Mouse (Mus musculus): ENCODE results near the gene Shisa7.
"Not testable (repeated sequence)": the region's sequence is repeated elsewhere in the genome, so short reads cannot be mapped to it uniquely, and the experiment has no call there.

The Shisa7 gene

GRCm38 (mm10) chr7:4844245-4844916 lies at the start of gene Shisa7:
Shisa7 (minus strand) TSS chr7:4844696.
- DNase-seq, result peak in 1 of 2 experiments; percentile 16

- no peak for DNase-seq
These were observed 42.2 kb upstream of the Shisa7 start for GRCm38 (mm10) chr7:4886680-4887079.

DNA sequence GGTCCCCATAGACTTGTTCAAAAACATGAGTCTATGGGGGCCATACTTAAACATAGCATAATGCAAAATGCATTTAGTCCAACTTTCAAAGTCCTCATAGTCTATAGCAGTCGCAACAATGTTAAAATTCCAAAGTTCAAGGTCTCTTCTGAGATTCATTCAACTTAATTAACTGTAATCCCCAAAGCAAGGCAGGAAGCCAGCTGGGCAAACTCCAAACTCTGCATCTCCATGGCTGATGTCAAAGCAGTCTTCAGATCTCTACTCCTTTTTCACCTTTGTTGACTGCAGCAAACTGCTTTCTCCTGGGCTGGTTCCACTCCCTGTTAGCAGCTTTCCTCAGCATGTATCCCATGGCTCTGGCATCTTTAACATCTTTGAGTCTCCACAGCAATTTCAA lies 34.5 kb upstream of the Shisa7 start:
- not testable (repeated sequence) for DNase-seq

DNA sequence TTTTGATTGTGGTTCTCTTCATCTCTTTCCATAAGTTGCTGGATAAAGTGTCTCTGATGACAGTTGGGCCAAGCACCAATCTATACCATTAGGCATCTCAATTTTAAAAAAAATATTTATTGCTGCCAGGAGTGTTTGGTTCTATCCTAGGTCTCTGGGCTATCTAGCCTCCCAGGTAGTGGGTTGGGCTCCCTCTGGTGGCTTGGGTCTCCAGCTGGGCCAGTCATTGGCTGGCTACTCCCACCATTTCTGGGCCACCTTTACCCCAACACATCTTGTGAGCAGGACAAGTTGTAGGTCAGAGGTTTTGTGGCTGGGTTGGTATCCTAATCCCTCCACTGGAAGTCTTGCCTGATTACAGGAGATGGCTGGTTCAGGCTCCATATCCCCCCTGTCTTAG lies 33.7 kb upstream of the Shisa7 start:
- no peak for DNase-seq

DNA sequence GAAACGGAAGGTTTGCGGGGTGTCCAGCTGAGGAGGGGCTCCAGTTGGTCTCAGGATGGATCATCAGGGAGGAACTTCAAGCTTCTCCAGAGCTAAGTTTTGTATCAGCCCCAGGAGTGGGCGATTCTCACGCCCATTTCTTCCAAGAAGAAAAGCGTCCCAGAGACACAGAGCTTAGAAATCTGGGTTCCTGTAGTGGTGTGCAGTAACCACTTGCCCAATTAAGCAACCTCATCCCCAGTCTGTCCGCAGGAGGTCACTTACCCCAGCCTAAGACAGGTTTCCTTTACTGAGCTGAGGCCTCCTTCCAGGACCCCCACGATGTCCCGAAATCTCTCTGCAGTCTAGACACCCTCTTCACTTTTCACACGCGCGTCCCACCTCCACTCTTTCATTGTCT lies 32.7 kb upstream of the Shisa7 start:
- DNase-seq, result no peak

- DNase-seq, result peak; percentile 86 to 95
These were observed 32.3 kb upstream of the Shisa7 start, which contains the start of gene Isoc2a for GRCm38 (mm10) chr7:4876753-4877221. Isoc2a (plus strand) TSS chr7:4877153.

GRCm38 (mm10) chr7:4870133-4870532 lies 25.6 kb upstream of the Shisa7 start, which contains the start of gene Isoc2b:
Isoc2b (minus strand) TSS chr7:4870258.
- DNase-seq, result no peak

DNA sequence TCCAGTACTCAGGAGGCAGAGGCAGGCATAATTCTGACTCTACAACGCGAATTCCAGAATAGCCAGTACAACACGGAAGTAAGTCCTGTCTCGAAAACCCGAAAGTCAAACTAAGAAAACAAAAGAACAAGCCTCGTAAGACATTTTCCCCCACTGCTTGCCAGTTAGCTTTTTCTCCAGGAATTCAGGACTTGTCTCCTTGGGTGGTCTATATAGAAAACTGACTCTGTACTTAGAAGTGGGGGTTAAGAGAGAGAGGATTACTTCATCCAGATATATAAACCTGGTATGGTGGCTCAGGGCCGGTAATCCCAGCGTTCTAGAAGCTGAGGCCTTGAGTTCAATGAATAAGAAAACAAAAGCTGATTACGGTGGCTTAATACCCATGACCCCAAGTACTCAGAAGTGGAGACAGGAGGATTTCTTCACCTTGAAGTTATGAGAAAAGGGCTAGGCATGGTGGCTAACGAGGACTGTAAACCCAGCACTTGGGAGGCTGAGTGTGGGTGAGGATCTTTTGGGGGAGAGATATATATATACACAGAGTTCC lies 22.2 kb upstream of the Shisa7 start:
- no peak for DNase-seq

DNA sequence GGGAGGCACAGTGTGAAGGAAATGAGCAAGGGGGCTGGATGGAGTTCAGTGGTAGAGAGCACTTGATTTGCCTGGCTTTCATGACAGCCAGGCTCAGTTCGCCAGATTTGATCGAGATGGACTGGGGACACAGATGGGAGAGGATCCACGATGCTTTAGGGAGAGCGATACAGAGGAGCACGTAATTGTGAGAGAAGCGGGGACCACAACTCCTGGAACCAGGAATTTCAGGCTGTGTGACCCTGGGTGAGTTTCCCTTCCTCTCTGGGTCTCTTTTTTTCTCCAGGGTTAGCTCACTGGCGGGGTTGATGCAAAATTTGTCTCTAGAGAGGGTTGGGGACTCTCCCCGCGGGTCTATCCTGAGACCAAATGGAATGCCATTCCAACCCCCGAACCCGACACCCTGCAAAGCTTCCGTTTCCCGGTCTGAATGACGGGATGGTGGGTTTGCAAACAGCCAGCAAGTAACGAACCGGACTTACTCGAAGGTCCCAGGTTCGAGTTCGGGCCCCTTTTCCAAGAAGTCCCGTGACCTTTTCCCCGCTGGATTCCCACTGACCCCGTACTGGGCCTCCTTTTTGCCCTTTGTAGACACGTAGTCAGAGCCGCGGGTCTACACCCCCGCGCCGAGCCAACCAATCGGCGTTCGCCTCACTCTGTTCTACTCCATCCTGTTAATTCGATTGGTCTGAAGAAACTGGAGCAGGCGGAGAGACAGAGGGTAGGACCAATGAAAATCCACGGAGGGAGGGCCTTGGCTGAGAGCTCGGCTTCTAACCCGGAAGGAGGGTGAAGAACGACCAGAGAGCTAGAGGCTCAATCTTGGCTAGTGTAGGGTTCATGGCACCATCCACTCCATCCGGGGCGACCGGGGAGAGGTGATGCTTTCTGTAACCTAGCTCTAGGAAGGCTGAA lies 21.3 kb upstream of the Shisa7 start:
- peak; percentile 94 to 99 for DNase-seq

- DNase-seq, result peak; percentile 48 to 63
These were observed 20.6 kb upstream of the Shisa7 start for GRCm38 (mm10) chr7:4865090-4865489.

- no peak for DNase-seq
These were observed 19.8 kb upstream of the Shisa7 start for GRCm38 (mm10) chr7:4864130-4864845.

- no peak for DNase-seq
These were observed 19.1 kb upstream of the Shisa7 start for GRCm38 (mm10) chr7:4863541-4864080.

DNA sequence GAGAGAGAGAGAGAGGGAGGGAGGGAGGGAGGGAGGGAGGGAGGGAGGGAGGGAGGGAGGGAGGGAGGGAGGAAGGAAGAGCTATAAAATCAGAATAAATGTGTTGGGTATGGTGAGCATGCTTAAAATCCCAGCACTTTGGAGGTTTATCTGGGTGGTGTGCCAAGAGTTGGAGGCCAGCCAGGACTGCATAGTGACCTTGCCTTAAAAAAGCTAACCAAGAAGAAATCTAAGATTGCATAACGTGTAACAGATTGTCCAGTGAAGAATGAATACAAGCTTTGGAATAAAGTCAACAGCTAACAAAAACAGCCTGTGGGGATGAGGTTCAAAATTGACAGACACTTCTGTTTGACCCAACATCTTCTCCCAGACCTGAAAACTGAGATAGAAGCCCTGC lies 18.5 kb upstream of the Shisa7 start:
- peak; percentile 50 to 63 for DNase-seq

DNA sequence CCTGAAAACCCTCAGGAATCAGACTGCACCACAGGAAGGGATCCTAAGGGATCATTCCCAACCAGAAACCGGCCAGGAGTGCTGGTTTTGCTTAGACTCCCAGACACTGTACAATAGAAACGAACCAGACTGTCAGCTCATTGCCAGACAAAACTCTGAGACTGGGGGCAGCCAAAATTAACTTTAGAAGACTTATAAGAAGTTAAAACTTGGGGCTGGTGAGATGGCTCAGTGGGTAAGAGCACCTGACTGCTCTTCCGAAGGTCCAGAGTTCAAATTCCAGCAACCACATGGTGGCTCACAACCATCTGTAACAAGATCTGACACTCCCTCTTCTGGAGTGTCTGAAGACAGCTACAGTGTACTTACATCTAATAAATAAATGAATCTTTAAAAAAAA lies 16.4 kb upstream of the Shisa7 start:
- not testable (repeated sequence) for DNase-seq

DNA sequence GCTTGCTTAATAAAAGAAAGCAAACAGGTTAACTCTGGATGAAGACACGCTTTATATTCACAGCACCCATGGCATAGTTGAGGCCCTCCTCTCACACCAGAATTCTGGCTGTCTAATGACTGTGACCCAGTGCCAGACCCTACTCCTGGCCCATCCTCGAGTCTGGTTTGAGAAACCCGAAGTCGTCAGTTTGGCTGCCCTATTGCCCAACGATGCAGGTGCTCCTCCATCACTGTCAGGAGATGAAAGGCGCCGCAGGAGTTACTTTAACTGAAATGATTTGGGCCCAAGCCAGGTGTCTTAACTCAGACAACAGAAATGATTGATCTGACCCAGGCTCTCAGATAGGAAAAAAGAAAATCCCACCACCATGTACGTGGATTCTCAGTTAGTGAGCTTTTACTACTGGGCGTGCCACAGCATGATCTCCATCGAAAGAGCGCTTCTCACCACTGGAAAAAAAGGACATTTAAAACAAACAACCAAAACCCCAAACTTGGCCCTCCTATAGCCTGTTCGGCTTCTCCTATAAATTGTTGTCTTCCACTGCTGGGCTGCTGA lies 15.0 kb upstream of the Shisa7 start:
- no peak for DNase-seq

DNA sequence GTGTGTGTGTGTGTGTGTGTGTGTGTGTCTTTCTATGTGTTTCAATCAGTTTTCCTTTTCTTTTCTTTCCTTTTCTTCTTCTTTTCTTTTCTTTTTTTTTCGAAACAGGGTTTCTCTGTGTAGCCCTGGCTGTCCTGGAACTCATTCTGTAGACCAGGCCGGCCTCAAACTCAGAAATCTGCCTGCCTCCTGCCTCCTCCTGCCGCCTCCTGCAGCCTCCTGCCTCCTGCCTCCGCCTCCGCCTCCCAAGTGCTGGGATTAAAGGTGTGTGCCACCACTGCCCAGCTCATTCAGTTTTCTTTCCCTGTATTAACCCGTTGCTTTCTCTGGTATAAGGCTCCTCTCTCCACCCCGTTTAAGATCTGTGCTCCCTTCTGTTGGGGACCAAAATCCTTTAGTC lies 12.8 kb upstream of the Shisa7 start:
- peak in 1 of 2 experiments; percentile 72 for DNase-seq

GRCm38 (mm10) chr7:4856508-4856907 lies 12.0 kb upstream of the Shisa7 start:
- no peak for DNase-seq

DNA sequence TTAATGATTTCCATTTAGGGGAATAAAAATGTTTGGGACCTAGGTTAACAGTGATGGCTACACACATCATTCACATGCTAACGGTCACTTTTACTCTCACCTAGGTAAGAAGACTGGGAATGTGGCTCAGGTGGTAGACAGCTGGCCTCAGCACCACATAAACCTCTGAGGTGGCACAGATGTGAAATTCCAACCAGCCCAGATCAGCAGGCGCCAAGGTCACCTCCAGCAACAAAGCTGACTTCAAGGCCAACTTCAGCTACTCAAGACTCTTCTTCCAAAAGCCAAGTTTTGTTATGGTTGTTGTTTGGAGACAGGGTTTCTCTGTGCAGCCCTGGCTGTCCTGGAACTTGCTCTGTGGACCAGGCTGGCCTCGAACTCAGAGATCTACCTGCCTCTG lies 9.1 kb upstream of the Shisa7 start:
- DNase-seq, result no peak

- DNase-seq, result no peak
These were observed 6.8 kb upstream of the Shisa7 start for GRCm38 (mm10) chr7:4851315-4851688.

- no peak for DNase-seq
These were observed 6.3 kb upstream of the Shisa7 start for GRCm38 (mm10) chr7:4850621-4851314.

- no peak for DNase-seq
These were observed 4.9 kb upstream of the Shisa7 start for GRCm38 (mm10) chr7:4849372-4849771.

DNA sequence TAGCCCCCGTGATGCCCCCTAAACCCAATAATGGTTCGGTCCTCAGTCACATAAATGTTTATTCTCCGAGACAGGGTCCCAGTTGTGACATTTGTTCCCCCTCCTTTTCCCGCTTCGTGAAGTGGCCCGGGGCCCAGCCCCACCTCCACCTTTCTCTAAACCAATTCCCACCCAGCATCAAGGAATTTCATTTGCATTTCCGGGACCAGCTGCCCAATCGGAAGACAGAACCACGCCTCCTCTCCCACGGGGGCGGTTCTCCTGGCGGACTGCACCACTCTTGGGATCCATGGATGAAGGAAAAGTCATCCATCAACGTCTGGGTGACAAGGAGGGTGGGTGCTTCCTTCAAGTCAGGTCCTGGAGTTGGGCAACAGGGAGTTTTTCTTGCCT lies 417 bp upstream of the Shisa7 start:
- DNase-seq, result peak; percentile 68 to 81
